Mouse (Mus musculus): ENCODE data around the gene Tmem206. TPM values are rescaled to one million over a fixed set of nuclear protein-coding genes. Genes with fewer than 3 reads are reported as not detected.

The Tmem206 gene
- polyA plus RNA-seq, 1 experiment from 2014 or later = 25.5 TPM

DNA sequence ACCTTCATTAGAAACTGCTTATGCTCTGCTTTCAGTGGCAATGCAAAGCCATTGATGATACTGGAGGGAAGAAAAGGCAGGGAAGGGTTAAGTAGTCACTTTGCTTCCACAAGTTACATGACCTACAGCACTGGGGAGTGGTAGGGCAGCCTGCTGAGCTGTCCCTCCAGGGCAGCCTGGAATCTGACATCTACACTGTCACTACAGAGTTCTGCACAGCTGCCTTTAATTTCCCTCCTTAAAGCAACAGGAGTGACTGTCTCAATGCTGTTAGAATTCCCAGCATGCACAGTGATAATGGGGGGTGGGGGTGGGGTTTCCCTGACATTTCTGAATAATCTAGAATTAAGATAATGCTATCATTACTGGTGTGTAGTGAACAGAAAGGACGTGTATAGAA lies 31.2 kb downstream of the Tmem206 start:
- WGBS = 31% methylated on average over 1 of the region's 1 CpGs
- Histone ChIP-seq H3K36me3 (peaks cover 32% of the 10 kb centered on the region), H3K9me3 (no peaks in the 10 kb centered on the region), H3K4me3 (no peak overlapping the region), H3K27me3 (no peaks in the 10 kb centered on the region), H3K9ac (no peak overlapping the region), H3K4me1 (peaks cover 20% of the 10 kb centered on the region), H3K4me2 (replicated peaks) (no peak overlapping the region), H3K27ac (no peak overlapping the region)
- ATAC-seq (ENCODE audit: insufficient number of reproducible peaks, insufficient read depth, low FRiP score, low TSS enrichment) = no peak

DNA sequence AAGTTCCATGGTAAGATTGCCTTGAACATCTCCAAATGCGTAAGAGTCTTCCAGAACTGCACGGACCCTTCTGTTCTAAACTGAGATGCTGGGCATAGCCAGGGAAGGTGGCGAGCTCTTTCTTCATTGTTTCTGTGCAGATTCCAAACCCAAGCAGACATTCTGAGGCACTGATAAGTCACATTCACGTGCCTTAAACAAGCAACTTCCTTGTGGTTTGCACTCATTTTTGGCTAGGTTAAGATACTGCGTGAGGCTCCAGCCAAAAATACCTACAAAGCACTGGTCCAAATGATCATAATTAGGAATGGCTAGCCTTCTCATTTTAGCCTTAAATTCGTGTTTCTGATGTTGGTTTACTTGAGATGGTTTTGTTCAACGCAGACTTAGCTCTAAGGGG lies 33.8 kb downstream of the Tmem206 start:
- peaks cover 31% of the 10 kb centered on the region for H3K36me3 ChIP-seq

DNA sequence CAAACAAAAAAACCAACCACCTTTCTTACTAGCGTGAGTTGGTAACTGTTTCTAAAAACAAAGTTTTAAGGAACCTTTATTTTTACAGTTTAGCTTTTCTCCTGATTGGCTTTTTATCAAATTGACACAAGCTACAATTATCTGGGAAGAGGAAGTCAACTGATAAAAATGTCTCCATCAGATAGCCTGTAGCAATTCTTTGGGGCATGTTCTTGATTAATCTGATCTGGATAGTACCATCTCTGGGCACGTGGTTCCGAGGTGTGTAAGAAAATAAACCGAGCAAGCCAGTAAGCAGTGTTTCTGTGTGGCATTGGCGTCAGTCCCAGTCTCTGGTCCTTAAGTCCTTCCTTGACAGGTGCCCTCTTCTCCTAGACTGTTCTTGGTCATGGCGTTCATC lies 36.7 kb downstream of the Tmem206 start:
- Histone ChIP-seq H3K9ac (no peak overlapping the region), H3K9me3 (no peaks in the 10 kb centered on the region), H3K36me3 (peaks cover 11% of the 10 kb centered on the region), H3K27ac (no peak overlapping the region), H3K4me3 (no peak overlapping the region), H3K27me3 (no peaks in the 10 kb centered on the region), H3K4me2 (replicated peaks) (no peak overlapping the region), H3K4me1 (0 out of 2 replicates have a peak, but pooled peaks cover 1% of the 10 kb centered on the region)
- WGBS = 88% methylated on average over 6 of the region's 6 CpGs
- ATAC-seq (ENCODE audit: insufficient number of reproducible peaks, insufficient read depth, low FRiP score, low TSS enrichment) = no peak

More for the DNA sequence above, 33.8 kb downstream of the Tmem206 start:
- Histone ChIP-seq H3K4me3 (no peak overlapping the region), H3K9me3 (no peaks in the 10 kb centered on the region), H3K4me2 (replicated peaks) (no peak overlapping the region), H3K27me3 (no peaks in the 10 kb centered on the region), H3K27ac (no peak overlapping the region), H3K9ac (no peak overlapping the region), H3K4me1 (peaks cover 8% of the 10 kb centered on the region; the same call in 1 of the 2 replicates)
- ATAC-seq (ENCODE audit: insufficient number of reproducible peaks, insufficient read depth, low FRiP score, low TSS enrichment) = no peak
- WGBS = 81% methylated on average over 7 of the region's 7 CpGs

DNA sequence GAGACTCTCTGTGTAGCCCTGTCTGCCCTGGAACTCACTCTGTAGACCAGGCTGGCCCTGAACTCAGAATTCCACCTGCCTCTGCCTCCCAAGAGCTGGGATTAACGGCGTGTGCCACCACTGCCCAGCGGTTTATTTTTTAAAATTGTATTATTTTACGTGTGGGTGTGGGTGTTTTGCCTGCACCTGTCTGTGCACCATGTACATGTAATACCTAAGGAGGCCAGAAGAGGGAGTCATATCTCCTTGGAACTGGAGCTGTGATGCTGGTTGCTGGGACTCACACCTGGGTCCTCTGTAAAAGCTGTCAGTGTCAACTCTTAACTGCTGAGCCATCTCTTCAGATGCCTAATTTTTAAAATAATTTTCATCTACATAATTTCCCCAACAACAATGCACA lies 38.8 kb downstream of the Tmem206 start:
- H3K27me3 ChIP-seq = no peaks in the 10 kb centered on the region
- WGBS = 63% methylated on average over 4 of the region's 4 CpGs
- peaks cover 11% of the 10 kb centered on the region for H3K36me3 ChIP-seq
- no peak overlapping the region for H3K9ac ChIP-seq
- ATAC-seq (ENCODE audit: insufficient number of reproducible peaks, insufficient read depth, low FRiP score, low TSS enrichment) = no peak
- H3K4me1 ChIP-seq = no peaks in the 10 kb centered on the region
- H3K27ac ChIP-seq = no peak overlapping the region
- H3K4me3 ChIP-seq = no peak overlapping the region
- no peaks in the 10 kb centered on the region for H3K9me3 ChIP-seq
- H3K4me2 ChIP-seq (replicated peaks) = no peak overlapping the region

DNA sequence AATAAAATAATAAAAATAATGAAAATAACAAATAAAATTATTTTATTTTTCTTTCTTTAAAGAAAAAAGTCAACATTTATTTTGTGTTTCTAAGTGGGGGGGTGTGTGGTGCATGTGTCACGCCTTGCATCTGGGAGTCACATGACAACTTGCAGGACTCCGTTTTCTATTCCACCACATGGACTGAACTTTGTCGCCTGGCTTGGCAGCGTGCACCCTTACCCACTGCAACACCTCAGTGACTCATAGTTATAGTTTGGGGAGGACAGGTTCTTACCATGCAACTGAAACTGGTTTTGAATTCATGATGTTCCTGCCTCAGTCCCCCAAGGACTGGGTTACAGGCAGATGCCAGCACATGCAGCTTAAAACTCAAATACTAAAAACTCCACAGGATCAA lies 42.5 kb downstream of the Tmem206 start:
- H3K36me3 ChIP-seq = no peaks in the 10 kb centered on the region
- no peaks in the 10 kb centered on the region for H3K4me1 ChIP-seq
- 91% methylated on average over 4 of the region's 4 CpGs for WGBS
- no peak for ATAC-seq (ENCODE audit: insufficient number of reproducible peaks, insufficient read depth, low FRiP score, low TSS enrichment)
- no peak overlapping the region for H3K4me3 ChIP-seq
- H3K9ac ChIP-seq = no peak overlapping the region
- H3K27me3 ChIP-seq = no peaks in the 10 kb centered on the region
- H3K9me3 ChIP-seq = no peaks in the 10 kb centered on the region
- H3K4me2 ChIP-seq (replicated peaks) = no peak overlapping the region
- H3K27ac ChIP-seq = no peak overlapping the region

DNA sequence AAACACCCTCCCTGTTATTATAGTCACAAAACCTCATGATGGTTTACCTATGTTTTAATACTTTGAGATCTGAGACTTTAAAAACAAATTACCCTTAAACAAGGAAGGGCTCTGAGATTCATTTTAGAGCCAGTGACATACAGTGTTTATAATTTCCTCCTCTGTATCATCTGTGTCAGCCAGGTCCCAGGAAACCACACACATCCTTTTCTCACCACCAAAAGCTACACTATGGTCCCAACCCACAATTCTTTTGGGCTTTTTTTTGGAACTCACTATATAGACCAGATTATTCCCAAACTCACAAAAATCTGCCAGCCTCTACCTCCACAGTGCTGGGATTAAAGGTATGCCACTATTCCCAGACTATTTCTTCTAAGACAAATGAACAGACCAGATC lies 43.4 kb downstream of the Tmem206 start:
- Histone ChIP-seq H3K4me1 (no peaks in the 10 kb centered on the region), H3K4me3 (no peak overlapping the region), H3K36me3 (no peaks in the 10 kb centered on the region), H3K9ac (no peak overlapping the region), H3K9me3 (no peaks in the 10 kb centered on the region), H3K27me3 (no peaks in the 10 kb centered on the region), H3K4me2 (replicated peaks) (no peak overlapping the region), H3K27ac (no peak overlapping the region)
- ATAC-seq (ENCODE audit: insufficient number of reproducible peaks, insufficient read depth, low FRiP score, low TSS enrichment) = no peak

DNA sequence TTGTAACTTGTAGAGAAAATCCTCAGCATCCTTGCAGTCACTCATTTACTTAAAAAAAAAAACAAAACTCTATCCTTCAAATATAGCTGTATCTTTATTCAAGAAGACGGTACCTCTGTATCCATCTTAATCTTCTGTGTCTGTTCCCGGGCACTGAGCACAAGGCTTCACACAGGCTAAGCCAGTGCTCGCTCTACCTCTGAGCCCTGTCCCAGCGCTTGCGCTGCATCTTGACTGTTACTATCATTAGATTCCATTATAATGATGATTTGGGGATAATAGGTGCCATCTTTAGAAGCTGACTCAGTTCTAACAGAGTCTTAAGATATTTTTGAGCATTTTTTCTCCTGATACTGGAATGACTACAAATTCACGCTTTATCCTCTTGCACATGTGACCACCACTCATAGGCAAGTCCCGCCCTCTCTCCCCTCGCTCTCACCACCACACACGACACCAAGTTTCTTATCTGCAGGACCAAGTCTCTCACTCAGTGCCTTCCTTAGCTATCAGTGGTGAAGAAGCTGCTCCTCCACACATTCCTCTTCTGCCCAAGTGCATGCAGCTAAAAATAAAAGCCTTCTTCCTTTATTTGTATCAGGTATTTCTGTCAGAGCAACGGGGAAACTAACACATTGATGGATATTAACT lies 49.4 kb downstream of the Tmem206 start:
- Histone ChIP-seq H3K36me3 (no peaks in the 10 kb centered on the region), H3K4me2 (replicated peaks) (no peak overlapping the region), H3K27ac (no peak overlapping the region), H3K4me3 (no peak overlapping the region), H3K9ac (no peak overlapping the region), H3K9me3 (no peaks in the 10 kb centered on the region), H3K4me1 (no peaks in the 10 kb centered on the region), H3K27me3 (no peaks in the 10 kb centered on the region)
- 88% methylated on average over 10 of the region's 10 CpGs for WGBS
- no peak for ATAC-seq (ENCODE audit: insufficient number of reproducible peaks, insufficient read depth, low FRiP score, low TSS enrichment)

DNA sequence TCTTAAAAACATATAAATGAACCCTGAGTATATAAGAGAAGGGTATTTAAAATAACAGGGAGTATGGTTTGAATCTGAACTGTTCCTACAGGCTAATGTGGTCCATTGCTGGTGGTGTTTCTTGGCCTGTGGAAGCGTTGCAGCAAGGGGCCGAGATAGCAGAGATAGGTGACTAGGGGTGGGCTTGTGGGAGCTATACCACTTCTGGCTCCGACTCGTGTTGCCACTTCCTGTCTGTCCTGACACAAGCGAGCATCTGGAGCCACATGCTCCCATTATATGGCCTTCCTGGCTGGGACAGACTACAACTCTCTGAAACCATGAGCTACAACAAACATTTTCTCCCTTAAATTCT lies 49.9 kb downstream of the Tmem206 start:
- Histone ChIP-seq H3K27ac (no peak overlapping the region), H3K4me2 (replicated peaks) (no peak overlapping the region), H3K4me3 (no peak overlapping the region), H3K9ac (no peak overlapping the region), H3K4me1 (no peaks in the 10 kb centered on the region), H3K27me3 (no peaks in the 10 kb centered on the region), H3K36me3 (no peaks in the 10 kb centered on the region), H3K9me3 (no peaks in the 10 kb centered on the region)
- no peak for ATAC-seq (ENCODE audit: insufficient number of reproducible peaks, insufficient read depth, low FRiP score, low TSS enrichment)
- WGBS = 88% methylated on average over 5 of the region's 5 CpGs

DNA sequence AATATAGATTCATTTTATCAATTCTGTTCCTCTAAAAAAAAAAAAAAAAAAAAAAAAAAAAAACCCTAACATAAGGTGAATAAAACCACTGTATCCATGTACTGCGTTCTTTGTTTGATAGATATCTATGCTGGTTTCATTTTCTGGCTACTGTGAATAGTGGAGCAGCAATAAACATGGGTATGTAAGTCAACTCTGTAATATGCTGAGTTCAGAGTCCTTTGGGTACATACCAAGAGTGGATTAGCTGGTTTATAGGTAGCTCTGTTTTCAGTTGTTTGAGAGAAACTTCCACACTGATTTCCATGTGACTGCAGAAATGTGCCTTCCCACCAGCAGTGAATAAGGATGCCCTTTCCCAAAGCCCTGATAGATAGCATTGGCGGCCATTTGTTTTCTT lies 52.4 kb downstream of the Tmem206 start:
- Histone ChIP-seq H3K9me3 (no peaks in the 10 kb centered on the region), H3K9ac (no peak overlapping the region), H3K4me1 (no peaks in the 10 kb centered on the region), H3K27me3 (no peaks in the 10 kb centered on the region), H3K4me2 (replicated peaks) (no peak overlapping the region), H3K27ac (no peak overlapping the region), H3K36me3 (no peaks in the 10 kb centered on the region), H3K4me3 (no peak overlapping the region)
- 90% methylated on average over 2 of the region's 2 CpGs for WGBS
- ATAC-seq (ENCODE audit: insufficient number of reproducible peaks, insufficient read depth, low FRiP score, low TSS enrichment) = no peak

DNA sequence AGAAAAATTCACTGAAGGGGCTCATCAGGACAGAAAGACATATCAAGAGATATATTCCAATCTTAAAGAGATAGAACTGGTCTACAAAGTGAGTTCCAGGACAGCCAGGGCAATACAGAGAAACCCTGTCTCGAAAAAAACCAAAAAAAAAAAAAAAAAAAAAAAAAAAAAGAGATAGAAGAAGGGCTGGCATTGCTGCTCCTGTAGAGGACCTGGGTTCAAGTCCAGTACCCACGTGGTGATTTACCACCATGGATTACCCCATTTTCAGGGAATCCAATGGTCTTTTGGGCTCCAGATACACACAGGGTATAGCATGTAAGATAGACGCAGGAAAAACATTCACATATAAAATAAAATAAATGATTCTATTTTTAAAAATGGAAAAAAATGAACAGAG lies 55.1 kb downstream of the Tmem206 start:
- H3K27me3 ChIP-seq = no peaks in the 10 kb centered on the region
- 90% methylated on average over 3 of the region's 3 CpGs for WGBS
- H3K4me1 ChIP-seq = no peaks in the 10 kb centered on the region
- H3K4me3 ChIP-seq = no peak overlapping the region
- no peak overlapping the region for H3K9ac ChIP-seq
- no peaks in the 10 kb centered on the region for H3K36me3 ChIP-seq
- H3K4me2 ChIP-seq (replicated peaks) = no peak overlapping the region
- no peak for ATAC-seq (ENCODE audit: insufficient number of reproducible peaks, insufficient read depth, low FRiP score, low TSS enrichment)
- H3K27ac ChIP-seq = no peak overlapping the region
- H3K9me3 ChIP-seq = no peaks in the 10 kb centered on the region

DNA sequence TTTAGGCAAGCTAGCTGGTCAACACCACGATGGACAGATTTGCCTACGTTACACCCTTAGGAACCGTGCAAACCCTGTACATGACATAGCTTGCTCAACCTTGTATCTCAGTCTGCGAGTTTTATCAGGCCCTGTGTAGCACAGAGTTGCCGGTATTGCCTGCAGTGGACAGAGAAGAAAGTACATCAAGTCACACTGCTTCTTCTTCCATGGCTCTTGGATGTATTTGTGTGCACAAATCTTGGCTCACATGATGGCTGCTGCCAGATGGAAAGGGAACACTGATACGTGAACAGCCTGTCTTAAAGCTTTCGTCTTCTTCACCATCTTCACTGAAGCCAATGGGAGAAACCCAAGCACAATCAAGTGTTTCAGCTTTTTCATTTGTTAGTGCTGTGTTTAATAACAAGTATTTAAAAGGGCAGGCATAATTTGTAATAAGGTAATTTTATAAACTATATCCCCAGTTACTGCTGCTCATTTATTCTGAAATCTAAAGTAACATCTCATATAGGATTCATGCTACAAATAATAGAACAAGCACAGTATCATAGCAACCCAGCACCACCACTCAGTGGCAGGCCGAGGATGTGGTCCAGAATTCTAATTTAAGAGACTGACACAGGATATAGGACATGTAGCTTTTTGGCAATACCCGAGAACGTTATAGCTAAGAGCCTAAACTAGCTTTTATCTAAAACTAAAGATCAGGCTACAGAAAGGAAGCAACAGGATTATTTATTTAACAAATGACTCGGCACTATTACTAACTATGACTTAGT lies 56.4 kb downstream of the Tmem206 start:
- ATAC-seq (ENCODE audit: insufficient number of reproducible peaks, insufficient read depth, low FRiP score, low TSS enrichment) = no peak
- 88% methylated on average over 11 of the region's 11 CpGs for WGBS

DNA sequence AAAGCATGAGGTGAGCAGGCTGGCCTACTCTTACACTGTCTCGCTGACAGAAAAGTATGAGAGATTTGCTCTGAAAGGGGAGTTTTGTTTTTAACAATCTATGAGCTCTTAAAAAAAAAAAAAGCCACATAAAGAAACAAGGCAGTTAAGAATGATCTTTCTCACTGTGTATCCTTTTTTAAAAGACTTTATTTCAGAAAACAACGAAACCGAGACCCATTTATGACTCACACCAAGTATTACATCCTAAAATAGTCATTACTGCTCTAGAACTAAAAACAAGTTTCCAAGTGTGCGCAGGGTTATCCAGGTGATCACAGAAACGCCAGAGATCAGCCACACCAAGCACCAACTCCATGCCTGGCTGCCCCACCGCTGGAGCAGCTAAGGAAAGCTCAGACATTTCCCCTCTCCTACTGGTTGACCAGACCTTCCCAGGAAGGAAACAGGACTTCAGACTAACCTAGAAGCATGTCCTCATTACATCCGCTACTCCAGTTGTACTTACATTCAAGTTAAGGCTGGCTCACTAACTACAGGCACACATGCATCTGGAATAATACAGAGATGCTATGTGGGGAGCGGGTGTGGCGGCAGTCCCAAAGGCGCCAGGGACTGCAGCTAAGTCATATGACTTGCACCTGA lies 59.2 kb downstream of the Tmem206 start:
- WGBS = 96% methylated on average over 10 of the region's 10 CpGs
- no peak for ATAC-seq (ENCODE audit: insufficient number of reproducible peaks, insufficient read depth, low FRiP score, low TSS enrichment)
- H3K27ac ChIP-seq = no peak overlapping the region
- no peak overlapping the region for H3K4me3 ChIP-seq
- H3K9me3 ChIP-seq = no peaks in the 10 kb centered on the region
- no peaks in the 10 kb centered on the region for H3K27me3 ChIP-seq
- no peak overlapping the region for H3K9ac ChIP-seq
- no peaks in the 10 kb centered on the region for H3K4me1 ChIP-seq
- no peak overlapping the region for H3K4me2 ChIP-seq (replicated peaks)
- no peaks in the 10 kb centered on the region for H3K36me3 ChIP-seq

More for the DNA sequence above, 56.4 kb downstream of the Tmem206 start:
- Histone ChIP-seq H3K4me1 (no peaks in the 10 kb centered on the region), H3K4me2 (replicated peaks) (no peak overlapping the region), H3K9ac (no peak overlapping the region), H3K27ac (no peak overlapping the region), H3K36me3 (no peaks in the 10 kb centered on the region), H3K4me3 (no peak overlapping the region), H3K9me3 (no peaks in the 10 kb centered on the region), H3K27me3 (no peaks in the 10 kb centered on the region)

All from embryonic facial prominence, embryonic 12.5 days (tissue).